Mouse (Mus musculus) hindbrain, embryonic 14.5 days (tissue): ENCODE measurements around the gene Rd3. TPM values are rescaled to one million over a fixed set of nuclear protein-coding genes. Genes with fewer than 3 reads are reported as not detected.
A peak's percentile ranks its signal among the peaks of the same experiment; 100 is the strongest.

ENCODE experiments used
- ATAC-seq: fragments of 200-750 bp; cut with Nextera tagmentation; 2 replicates; pipeline ENCODE4 v1.8.0; 2017; ENCODE audit warnings: moderate number of reproducible peaks, mild to moderate bottlenecking, moderate TSS enrichment, moderate library complexity; ENCODE audit not compliant: low FRiP score
- DNase-seq: peaks from one replicate; pipeline ENCODE4 v3.0.0-alpha.2; 2015; ENCODE audit warnings: low spot score
- H3K27ac ChIP-seq: fragments of 300-500 bp; sonication (generic); 2 replicates; pipeline ENCODE4 v1.5.1; 2014; ENCODE audit warnings: mild to moderate bottlenecking, moderate library complexity
- H3K27me3 ChIP-seq: fragments of 300-500 bp; sonication (generic); 2 replicates; pipeline ENCODE4 v1.6.1; 2014; ENCODE audit warnings: mild to moderate bottlenecking, low read length, mixed read lengths; ENCODE audit not compliant: control insufficient read depth, insufficient read depth
- H3K36me3 ChIP-seq: fragments of 300-500 bp; sonication (generic); replicated peaks from 2 replicates; pipeline ENCODE4 v1.6.1; 2014; ENCODE audit not compliant: control insufficient read depth, insufficient read depth
- H3K4me1 ChIP-seq: fragments of 300-500 bp; sonication (generic); replicated peaks from 2 replicates; pipeline ENCODE4 v1.6.1; 2014; ENCODE audit warnings: antibody characterized with exemption, low read length, mixed read lengths; ENCODE audit not compliant: control insufficient read depth, insufficient read depth
- H3K4me2 ChIP-seq: fragments of 300-500 bp; sonication (generic); replicated peaks from 2 replicates; pipeline ENCODE4 v1.6.1; 2014; ENCODE audit warnings: mild to moderate bottlenecking, moderate library complexity
- H3K4me3 ChIP-seq: fragments of 300-500 bp; sonication (generic); replicated peaks from 2 replicates; pipeline ENCODE4 v1.5.1; 2014; ENCODE audit warnings: mild to moderate bottlenecking, low read length
- H3K9ac ChIP-seq: fragments of 300-500 bp; sonication (generic); 2 replicates; pipeline ENCODE4 v1.6.1; 2014
- H3K9me3 ChIP-seq: fragments of 300-500 bp; sonication (generic); 2 replicates; pipeline ENCODE4 v1.6.1; 2016; ENCODE audit warnings: low read length; ENCODE audit not compliant: control insufficient read depth
- WGBS: fragments of 180-500 bp; shearing (Covaris S2); extraction: QIAGEN DNeasy Blood & Tissue Kit; methylation state at CpG from one replicate; pipeline ENCODE4 v1.1.7; 2014; 5-methylcytosine and 5-hydroxymethylcytosine counted together
- polyA plus RNA-seq: library from polyadenylated mRNA; unstranded; fragments of >200 nt; fragmentation: Nextera tagmentation; extraction: Ambion mirVana; gene quantifications from 2 replicates; pipeline ENCODE4 v1.2.1, GENCODE M21; 2014

The Rd3 gene
- polyA plus RNA-seq, 1 experiment from 2014 or later = 5.3 TPM

- no peaks in the 10 kb centered on the region for H3K4me1 ChIP-seq
- no peak overlapping the region for H3K4me2 ChIP-seq
- H3K9me3 ChIP-seq = no peaks in the 10 kb centered on the region
- H3K4me3 ChIP-seq = no peak overlapping the region
- no peaks in the 10 kb centered on the region for H3K27me3 ChIP-seq
- no peak overlapping the region for H3K27ac ChIP-seq
- WGBS = 81% methylated on average over 3 of the region's 3 CpGs
- ATAC-seq (no peak), DNase-seq (no peak)
- no peak overlapping the region for H3K9ac ChIP-seq
- H3K36me3 ChIP-seq = no peaks in the 10 kb centered on the region
Measured at GRCm38 (mm10) chr1:191957321-191957720, 19.8 kb upstream of the Rd3 start.

- no peaks in the 10 kb centered on the region for H3K4me1 ChIP-seq
- no peaks in the 10 kb centered on the region for H3K27me3 ChIP-seq
- H3K27ac ChIP-seq = no peak overlapping the region
- DNase-seq (no peak), ATAC-seq (no peak)
- H3K4me2 ChIP-seq = no peak overlapping the region
- WGBS = 63% methylated on average over 2 of the region's 2 CpGs
- H3K9ac ChIP-seq = no peak overlapping the region
- no peaks in the 10 kb centered on the region for H3K36me3 ChIP-seq
- no peaks in the 10 kb centered on the region for H3K9me3 ChIP-seq
- no peak overlapping the region for H3K4me3 ChIP-seq
Measured at GRCm38 (mm10) chr1:191960946-191961345, 16.2 kb upstream of the Rd3 start.

- ATAC-seq (no peak), DNase-seq (no peak)
- Histone ChIP-seq H3K27ac (no peak overlapping the region), H3K27me3 (no peaks in the 10 kb centered on the region), H3K36me3 (no peaks in the 10 kb centered on the region), H3K4me3 (no peak overlapping the region), H3K9ac (no peak overlapping the region), H3K9me3 (no peaks in the 10 kb centered on the region), H3K4me2 (no peak overlapping the region), H3K4me1 (no peaks in the 10 kb centered on the region)
- 80% methylated on average over 3 of the region's 3 CpGs for WGBS
Measured at GRCm38 (mm10) chr1:191963413-191963812, 13.8 kb upstream of the Rd3 start.

- peak; percentile 65 for DNase-seq
Measured at GRCm38 (mm10) chr1:191963948-191964772, 13.0 kb upstream of the Rd3 start.

GRCm38 (mm10) chr1:191964773-191965481, 12.2 kb upstream of the Rd3 start:
- no peak overlapping the region for H3K27ac ChIP-seq
- no peaks in the 10 kb centered on the region for H3K36me3 ChIP-seq
- H3K9ac ChIP-seq = no peak overlapping the region
- peak; percentile 92 for DNase-seq
- 17% methylated on average over 13 of the region's 13 CpGs for WGBS
- H3K4me1 ChIP-seq = no peaks in the 10 kb centered on the region
- H3K4me3 ChIP-seq = no peak overlapping the region
- no peaks in the 10 kb centered on the region for H3K27me3 ChIP-seq
- no peak overlapping the region for H3K4me2 ChIP-seq
- H3K9me3 ChIP-seq = no peaks in the 10 kb centered on the region
- no peak for ATAC-seq

More at GRCm38 (mm10) chr1:191963948-191964772, 13.0 kb upstream of the Rd3 start:
- no peaks in the 10 kb centered on the region for H3K27me3 ChIP-seq
- no peak overlapping the region for H3K9ac ChIP-seq
- no peaks in the 10 kb centered on the region for H3K36me3 ChIP-seq
- WGBS = 21% methylated on average over 8 of the region's 8 CpGs
- no peaks in the 10 kb centered on the region for H3K4me1 ChIP-seq
- no peak overlapping the region for H3K27ac ChIP-seq
- no peaks in the 10 kb centered on the region for H3K9me3 ChIP-seq
- ATAC-seq = no peak
- no peak overlapping the region for H3K4me3 ChIP-seq
- H3K4me2 ChIP-seq = no peak overlapping the region

GRCm38 (mm10) chr1:191969939-191970338, 7.2 kb upstream of the Rd3 start:
- H3K27ac ChIP-seq = no peak overlapping the region
- H3K4me1 ChIP-seq = 0 out of 2 replicates have a peak, but pooled peaks cover 4% of the 10 kb centered on the region
- no peak overlapping the region for H3K4me3 ChIP-seq
- H3K27me3 ChIP-seq = no peaks in the 10 kb centered on the region
- no peaks in the 10 kb centered on the region for H3K36me3 ChIP-seq
- H3K4me2 ChIP-seq = no peak overlapping the region
- DNase-seq (no peak), ATAC-seq (no peak)
- H3K9ac ChIP-seq = no peak overlapping the region
- 71% methylated on average over 5 of the region's 5 CpGs for WGBS
- H3K9me3 ChIP-seq = no peaks in the 10 kb centered on the region

- Histone ChIP-seq H3K27me3 (no peaks in the 10 kb centered on the region), H3K36me3 (no peaks in the 10 kb centered on the region), H3K4me2 (no peak overlapping the region), H3K9me3 (no peaks in the 10 kb centered on the region), H3K9ac (no peak overlapping the region), H3K27ac (no peak overlapping the region), H3K4me1 (peaks cover 10% of the 10 kb centered on the region; the same call in 1 of the 2 replicates), H3K4me3 (no peak overlapping the region)
- no peak for ATAC-seq
- DNase-seq = no peak
- 71% methylated on average over 13 of the region's 13 CpGs for WGBS
Measured at GRCm38 (mm10) chr1:191974509-191975405, 2.4 kb upstream of the Rd3 start.

- ATAC-seq = peak; percentile 78
- WGBS = 18% methylated on average over 5 of the region's 6 CpGs
- H3K4me3 ChIP-seq = no peak overlapping the region
- peaks cover 5% of the 10 kb centered on the region for H3K4me1 ChIP-seq
- no peaks in the 10 kb centered on the region for H3K9me3 ChIP-seq
- no peak overlapping the region for H3K4me2 ChIP-seq
- peak overlapping the region; percentile 53; the same call in 1 of the 2 replicates for H3K27ac ChIP-seq
- peak; percentile 56 for DNase-seq
- H3K36me3 ChIP-seq = no peaks in the 10 kb centered on the region
- no peak overlapping the region for H3K9ac ChIP-seq
- no peaks in the 10 kb centered on the region for H3K27me3 ChIP-seq
Measured at GRCm38 (mm10) chr1:191981426-191982102, 4.4 kb downstream of the Rd3 start.
